ENCODE assay signal across 31 mouse cellular contexts in genomic region chr11:37837301-37837700, GRCm38 (mm10).
DNase-seq lines count a peak whose midpoint lies in the region; ATAC-seq and TF ChIP-seq lines count a peak whose summit lies in the region.
"Had no signal": no experiment of that assay in that cellular context is flagged by ENCODE, and none has a peak within 500 bp of the region (broad histone marks: within the 10 kb centered on the region; RNA-seq: fewer than 3 reads in every experiment).

No protein-coding gene starts in this region.

- peak; percentile 39; the same call in 1 of the 2 replicates for ATAC-seq in forebrain, embryonic 11.5 days (replicated peaks; ENCODE audit: low FRiP score)
- ATAC-seq in forebrain, embryonic 14.5 days = no peak
- ATAC-seq in midbrain, postnatal 0 days (ENCODE audit: low FRiP score) = no peak
- ATAC-seq in monocyte, adult 5-6 weeks (replicated peaks; ENCODE audit: insufficient number of reproducible peaks, low FRiP score, low TSS enrichment, poor library complexity, severe bottlenecking) = no peak
- ATAC-seq: forebrain, embryonic 13.5 days; forebrain, postnatal 0 days; hindbrain, embryonic 16.5 days; inflammation-experienced regulatory T-cells, adult 6 months; intestine, embryonic 16.5 days; Patski had no signal

- no peak overlapping the region for H3K9ac ChIP-seq in forebrain, embryonic 11.5 days (ENCODE audit: low read length)
- H3K9ac ChIP-seq in forebrain, embryonic 14.5 days (ENCODE audit: low read length) = no peak overlapping the region
- H3K9ac ChIP-seq in midbrain, postnatal 0 days (replicated peaks; ENCODE audit: low read length, poor library complexity, severe bottlenecking) = no peak overlapping the region
- H3K9ac ChIP-seq: forebrain, embryonic 13.5 days; forebrain, postnatal 0 days; heart, embryonic 12.5 days; heart, embryonic 15.5 days; hindbrain, embryonic 12.5 days had no signal

- no peak for TF ChIP-seq CTCF in midbrain, postnatal 0 days (IDR thresholded peaks at IDR 0.05)

- no peak overlapping the region for H3K4me3 ChIP-seq in forebrain, embryonic 11.5 days (ENCODE audit: low read depth, low read length)
- no peak overlapping the region for H3K4me3 ChIP-seq in forebrain, embryonic 14.5 days (ENCODE audit: low read depth, low read length)
- no peak overlapping the region for H3K4me3 ChIP-seq in midbrain, embryonic 10.5 days
- no peak overlapping the region for H3K4me3 ChIP-seq in midbrain, postnatal 0 days (ENCODE audit: low read depth, low read length)
- H3K4me3 ChIP-seq: forebrain, embryonic 13.5 days; gastrocnemius, adult 2 months; heart, embryonic 12.5 days; heart, embryonic 15.5 days; hindbrain, embryonic 12.5 days had no signal

- H3K4me1 ChIP-seq in forebrain, embryonic 11.5 days (replicated peaks; ENCODE audit: control insufficient read depth, insufficient read depth, low read length) = no peaks in the 10 kb centered on the region
- no peaks in the 10 kb centered on the region for H3K4me1 ChIP-seq in forebrain, embryonic 14.5 days (ENCODE audit: control insufficient read depth, insufficient read depth, low read length)
- peaks cover 27% of the 10 kb centered on the region for H3K4me1 ChIP-seq in midbrain, embryonic 10.5 days
- H3K4me1 ChIP-seq in midbrain, postnatal 0 days (ENCODE audit: insufficient read depth, low read length) = no peaks in the 10 kb centered on the region
- H3K4me1 ChIP-seq: forebrain, embryonic 13.5 days; heart, embryonic 12.5 days; heart, embryonic 15.5 days; hindbrain, embryonic 12.5 days had no signal

- no peak overlapping the region for H3K27ac ChIP-seq in forebrain, embryonic 11.5 days (ENCODE audit: low read depth, low read length)
- H3K27ac ChIP-seq in forebrain, embryonic 14.5 days (ENCODE audit: low read depth, low read length) = no peak overlapping the region
- no peak overlapping the region for H3K27ac ChIP-seq in midbrain, embryonic 10.5 days (replicated peaks)
- H3K27ac ChIP-seq in midbrain, postnatal 0 days (ENCODE audit: low read depth, low read length) = no peak overlapping the region
- H3K27ac ChIP-seq: forebrain, embryonic 13.5 days; gastrocnemius, adult 2 months; heart, embryonic 15.5 days; hindbrain, embryonic 12.5 days had no signal

- no peaks in the 10 kb centered on the region for H3K36me3 ChIP-seq in forebrain, embryonic 11.5 days (ENCODE audit: control insufficient read depth, insufficient read depth, low read length)
- no peaks in the 10 kb centered on the region for H3K36me3 ChIP-seq in forebrain, embryonic 14.5 days (ENCODE audit: control insufficient read depth, insufficient read depth, low read length)
- H3K36me3 ChIP-seq in midbrain, embryonic 10.5 days = no peaks in the 10 kb centered on the region
- no peaks in the 10 kb centered on the region for H3K36me3 ChIP-seq in midbrain, postnatal 0 days (ENCODE audit: insufficient read depth, low read length)
- H3K36me3 ChIP-seq: G1E; heart, embryonic 12.5 days; heart, embryonic 15.5 days; hindbrain, embryonic 12.5 days had no signal

- WGBS in forebrain, embryonic 11.5 days = 35% methylated on average over 5 of the region's 5 CpGs
- 47% methylated on average over 5 of the region's 5 CpGs for WGBS in forebrain, embryonic 14.5 days
- 27% methylated on average over 5 of the region's 5 CpGs for WGBS in midbrain, embryonic 10.5 days
- 49% methylated on average over 5 of the region's 5 CpGs for WGBS in midbrain, postnatal 0 days

- no peaks in the 10 kb centered on the region for H3K9me3 ChIP-seq in forebrain, embryonic 11.5 days (ENCODE audit: control insufficient read depth, low read length)
- no peaks in the 10 kb centered on the region for H3K9me3 ChIP-seq in forebrain, embryonic 14.5 days (replicated peaks; ENCODE audit: control insufficient read depth, low read length)
- H3K9me3 ChIP-seq in midbrain, embryonic 10.5 days (replicated peaks) = no peaks in the 10 kb centered on the region
- H3K9me3 ChIP-seq in midbrain, postnatal 0 days (ENCODE audit: low read length) = no peaks in the 10 kb centered on the region
- H3K9me3 ChIP-seq: G1E; heart, embryonic 12.5 days; heart, embryonic 15.5 days; hindbrain, embryonic 12.5 days had no signal

- no peak for DNase-seq in forebrain, embryonic 11.5 days (ENCODE audit: low spot score)
- DNase-seq in forebrain, embryonic 14.5 days (ENCODE audit: low spot score) = no peak
- DNase-seq in midbrain, embryonic 10.5 days (ENCODE audit: low spot score) = peak; percentile 17
- DNase-seq in midbrain, postnatal 0 days (ENCODE audit: low spot score) = no peak
- DNase-seq in embryo, embryonic 10.5 days (ENCODE audit: low spot score) = peak; percentile 54
- DNase-seq in cerebellum, postnatal 14 days = no peak
- DNase-seq: adrenal gland, postnatal 10 days; adrenal gland, postnatal 36 days; B cell, adult 2 months; cerebellum, adult 11 months; cerebellum, adult 2 months; cerebellum, adult 9-11 months; cerebellum, postnatal 36 days; forebrain, postnatal 0 days; gastrocnemius, adult 2 months; gastrocnemius, postnatal 25 days; heart, adult 18-20 months; heart, postnatal 10 days; heart, postnatal 36 days; kidney, adult 18-20 months had no signal

- no peaks in the 10 kb centered on the region for H3K27me3 ChIP-seq in forebrain, embryonic 11.5 days (ENCODE audit: control insufficient read depth, insufficient read depth, low read length)
- no peaks in the 10 kb centered on the region for H3K27me3 ChIP-seq in forebrain, embryonic 14.5 days (replicated peaks; ENCODE audit: control insufficient read depth, insufficient read depth, low read length)
- H3K27me3 ChIP-seq in midbrain, embryonic 10.5 days (ENCODE audit: low read depth, poor library complexity, severe bottlenecking) = peaks cover 16% of the 10 kb centered on the region; the same call in 1 of the 2 replicates
- no peaks in the 10 kb centered on the region for H3K27me3 ChIP-seq in midbrain, postnatal 0 days (ENCODE audit: insufficient read depth, low read length)
- H3K27me3 ChIP-seq: CH12.LX; heart, embryonic 12.5 days; heart, embryonic 15.5 days; Patski had no signal

- H3K4me2 ChIP-seq in forebrain, embryonic 11.5 days (ENCODE audit: low read depth, low read length, severe bottlenecking) = no peak overlapping the region
- H3K4me2 ChIP-seq in forebrain, embryonic 14.5 days (ENCODE audit: low read length) = no peak overlapping the region
- H3K4me2 ChIP-seq in midbrain, postnatal 0 days (ENCODE audit: low read depth, low read length, poor library complexity, severe bottlenecking) = no peak overlapping the region
- H3K4me2 ChIP-seq: forebrain, embryonic 13.5 days; heart, embryonic 12.5 days; heart, embryonic 15.5 days; hindbrain, embryonic 12.5 days had no signal

Comparison
In these comparisons a context has a peak if more than half of its experiments do, and no peak if none do; other contexts are left out.
1. DNase-seq: peak in midbrain, embryonic 10.5 days (single experiment) and embryo, embryonic 10.5 days (single experiment); none in forebrain, embryonic 11.5 days (single experiment), forebrain, embryonic 14.5 days (single experiment), midbrain, postnatal 0 days (single experiment) and cerebellum, postnatal 14 days (0 of 2).